Mouse (Mus musculus): ENCODE data around the gene Rab43. TPM values are rescaled to one million over a fixed set of nuclear protein-coding genes. Genes with fewer than 3 reads are reported as not detected.

Rab43 gene
- 5.8 TPM for polyA plus RNA-seq (2014; fragmentation: Illumina TruSeq; extraction: RNeasy Lipid Tissue Mini Kit (QIAGEN cat#74804); ENCODE audit: low read depth, low replicate concordance)

DNA sequence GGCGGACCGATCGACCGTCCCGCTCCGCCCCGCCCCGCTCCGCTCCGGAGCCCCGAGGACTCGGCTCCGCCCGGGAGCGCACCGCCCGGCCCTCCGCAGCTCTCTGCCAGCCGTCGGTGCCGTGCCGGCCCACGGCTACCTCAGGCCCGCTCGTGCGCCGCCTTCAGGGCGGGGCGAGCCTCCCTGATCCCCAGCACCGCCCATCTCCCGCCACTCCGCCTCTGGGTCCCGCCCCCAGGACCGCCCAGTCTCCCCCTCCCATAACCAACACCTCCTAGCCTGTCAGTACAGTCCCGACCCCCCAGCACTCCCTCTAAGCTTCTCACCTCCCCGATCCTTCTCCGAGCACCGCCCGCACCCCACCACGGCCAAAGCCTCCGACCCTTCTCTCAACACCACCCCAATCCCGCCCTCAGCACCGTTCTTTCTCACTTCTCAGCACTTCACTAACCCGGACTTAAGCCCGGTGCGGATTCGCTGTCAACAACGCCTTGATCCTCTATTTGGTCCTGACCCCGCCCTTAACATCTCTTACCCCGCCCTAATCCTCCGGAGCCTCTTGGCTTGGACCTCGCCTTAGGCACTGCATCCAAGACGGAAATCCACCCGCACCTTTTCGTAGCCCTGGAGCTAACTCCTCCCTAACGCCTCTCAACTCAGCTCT, at the start of gene Rab43:
TSS of gene Rab43 (minus strand) at position 490 of the 664 bp plus-strand sequence.

GRCm38 (mm10) chr6:87850900-87851614, 39.1 kb upstream of the Rab43 start, which contains the start of gene Cnbp:
Cnbp (minus strand) TSS chr6:87851106.

GRCm38 (mm10) chr6:87838551-87839197, 26.7 kb upstream of the Rab43 start, which contains the start of gene Isy1:
Isy1 (minus strand) TSS chr6:87838798.

DNA sequence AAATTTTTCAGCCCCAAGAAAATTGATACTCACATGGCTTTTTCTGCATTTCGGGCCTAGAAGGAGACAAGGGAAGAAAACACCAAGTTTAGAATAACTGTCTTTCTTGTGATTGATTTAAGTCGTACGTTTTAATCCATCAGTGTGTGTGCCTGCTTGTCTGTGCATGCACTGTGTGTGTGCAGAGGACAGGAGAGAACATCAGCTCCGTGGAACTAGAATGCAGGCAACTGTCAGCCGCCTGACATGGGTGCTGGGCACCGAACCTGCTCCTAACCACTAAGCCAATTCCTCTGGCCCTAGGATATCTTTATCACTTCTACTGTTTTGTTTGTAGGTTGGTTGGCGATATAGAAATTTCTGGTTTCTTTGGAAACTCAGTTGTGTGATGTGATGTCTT, 23.7 kb upstream of the Rab43 start, which contains the start of gene Gm45140:
TSS of gene Gm45140 (minus strand) at position 101 of the 400 bp plus-strand sequence.

DNA sequence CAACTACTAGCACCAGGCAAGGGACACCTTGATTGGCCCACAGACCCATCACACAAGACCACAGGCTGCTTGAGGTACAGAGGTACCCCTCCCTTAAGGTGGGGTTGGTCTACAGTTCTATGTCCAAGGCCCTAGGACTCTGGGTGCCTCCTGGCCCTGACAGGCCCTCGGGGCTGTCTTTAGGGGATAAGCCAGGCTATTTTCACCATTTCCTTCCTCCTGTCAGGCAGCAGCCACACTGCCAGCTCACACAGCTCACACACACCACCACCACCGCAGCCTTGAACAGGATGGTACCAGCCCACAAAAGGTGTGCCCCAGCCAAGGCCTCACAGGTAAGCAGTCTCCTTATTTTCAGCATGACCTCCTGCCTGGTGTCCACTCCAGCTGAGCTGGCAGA, 34.1 kb downstream of the Rab43 start, which contains the start of gene Gp9:
TSS of gene Gp9 (plus strand) at position 231 of the 400 bp plus-strand sequence.

Other genes with a start within 250 kb of the Rab43 start
- 0.47 TPM for gene Prokr1, start 221.4 kb downstream of the Rab43 start, polyA plus RNA-seq (2014; fragmentation: Illumina TruSeq; extraction: RNeasy Lipid Tissue Mini Kit (QIAGEN cat#74804); ENCODE audit: low read depth, low replicate concordance)
- 10.4 TPM for gene Aplf, start 140.0 kb downstream of the Rab43 start, polyA plus RNA-seq (2014; fragmentation: Illumina TruSeq; extraction: RNeasy Lipid Tissue Mini Kit (QIAGEN cat#74804); ENCODE audit: low read depth, low replicate concordance)
- not detected for gene Efcc1, start 81.3 kb downstream of the Rab43 start, polyA plus RNA-seq (2014; fragmentation: Illumina TruSeq; extraction: RNeasy Lipid Tissue Mini Kit (QIAGEN cat#74804); ENCODE audit: low read depth, low replicate concordance)
- not detected for gene Gp9, start 34.1 kb downstream of the Rab43 start, polyA plus RNA-seq (2014; fragmentation: Illumina TruSeq; extraction: RNeasy Lipid Tissue Mini Kit (QIAGEN cat#74804); ENCODE audit: low read depth, low replicate concordance)
- not detected for gene Gm45140, start 23.6 kb upstream of the Rab43 start, polyA plus RNA-seq (2014; fragmentation: Illumina TruSeq; extraction: RNeasy Lipid Tissue Mini Kit (QIAGEN cat#74804); ENCODE audit: low read depth, low replicate concordance)
- gene Isy1, start 26.6 kb upstream of the Rab43 start, polyA plus RNA-seq (2014; fragmentation: Illumina TruSeq; extraction: RNeasy Lipid Tissue Mini Kit (QIAGEN cat#74804); ENCODE audit: low read depth, low replicate concordance) = 15.8 TPM
- gene Cnbp, start 38.9 kb upstream of the Rab43 start, polyA plus RNA-seq (2014; fragmentation: Illumina TruSeq; extraction: RNeasy Lipid Tissue Mini Kit (QIAGEN cat#74804); ENCODE audit: low read depth, low replicate concordance) = 1,128 TPM
- 31.1 TPM for gene Copg1, start 75.7 kb upstream of the Rab43 start, polyA plus RNA-seq (2014; fragmentation: Illumina TruSeq; extraction: RNeasy Lipid Tissue Mini Kit (QIAGEN cat#74804); ENCODE audit: low read depth, low replicate concordance)
- 5.5 TPM for gene Hmces, start 101.8 kb upstream of the Rab43 start, polyA plus RNA-seq (2014; fragmentation: Illumina TruSeq; extraction: RNeasy Lipid Tissue Mini Kit (QIAGEN cat#74804); ENCODE audit: low read depth, low replicate concordance)
- gene H1fx, start 169.5 kb upstream of the Rab43 start, polyA plus RNA-seq (2014; fragmentation: Illumina TruSeq; extraction: RNeasy Lipid Tissue Mini Kit (QIAGEN cat#74804); ENCODE audit: low read depth, low replicate concordance) = not detected
- 441 TPM for gene Rab7, start 233.1 kb upstream of the Rab43 start, polyA plus RNA-seq (2014; fragmentation: Illumina TruSeq; extraction: RNeasy Lipid Tissue Mini Kit (QIAGEN cat#74804); ENCODE audit: low read depth, low replicate concordance)

Data from adrenal gland, adult 10 weeks (tissue).